Mouse (Mus musculus): Measurements from ENCODE around the gene Mettl15.

DNA sequence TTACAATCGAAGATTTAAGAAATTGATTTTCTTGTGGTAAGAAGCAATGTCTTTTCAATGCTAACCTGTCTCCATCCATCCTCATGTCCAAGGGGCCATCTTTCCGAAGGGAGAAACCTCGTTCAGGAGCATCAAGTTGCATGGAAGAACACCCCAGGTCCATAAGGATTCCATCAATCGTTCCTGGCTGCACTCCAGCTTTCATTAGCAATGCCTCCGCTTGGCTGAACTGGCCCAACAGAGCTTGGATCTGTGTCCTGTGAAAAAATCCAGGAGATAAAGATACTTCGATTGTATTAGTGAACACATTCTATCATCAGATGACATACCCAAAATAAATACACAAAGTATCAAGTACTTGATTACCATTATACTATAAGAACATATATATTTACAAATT is 143.3 kb downstream of the Mettl15 start:
- no peak for TF ChIP-seq CTCF (IDR thresholded peaks at IDR 0.05; ENCODE audit: borderline replicate concordance, control insufficient read depth, extremely low read depth, insufficient read depth, low read length, poor library complexity)
- TF ChIP-seq POLR2A (IDR thresholded peaks at IDR 0.05; ENCODE audit: control insufficient read depth, extremely low read depth, insufficient read depth, low read length, poor library complexity): no peak
